Mouse (Mus musculus) pancreas, adult 10 weeks (tissue): ENCODE measurements around the gene Spint5. TPM values are rescaled to one million over a fixed set of nuclear protein-coding genes. Genes with fewer than 3 reads are reported as not detected.

ENCODE experiments used
- polyA plus RNA-seq: library from polyadenylated mRNA; stranded (reverse); fragments of 350-450 nt; fragmentation: Illumina TruSeq; extraction: RNeasy Lipid Tissue Mini Kit (QIAGEN cat#74804); gene quantifications from one replicate; pipeline ENCODE4 v1.2.3, GENCODE M21; 2015; ENCODE audit warnings: low read depth, low replicate concordance; ENCODE audit not compliant: insufficient read depth

Gene Spint5
- polyA plus RNA-seq, result not detected

DNA sequence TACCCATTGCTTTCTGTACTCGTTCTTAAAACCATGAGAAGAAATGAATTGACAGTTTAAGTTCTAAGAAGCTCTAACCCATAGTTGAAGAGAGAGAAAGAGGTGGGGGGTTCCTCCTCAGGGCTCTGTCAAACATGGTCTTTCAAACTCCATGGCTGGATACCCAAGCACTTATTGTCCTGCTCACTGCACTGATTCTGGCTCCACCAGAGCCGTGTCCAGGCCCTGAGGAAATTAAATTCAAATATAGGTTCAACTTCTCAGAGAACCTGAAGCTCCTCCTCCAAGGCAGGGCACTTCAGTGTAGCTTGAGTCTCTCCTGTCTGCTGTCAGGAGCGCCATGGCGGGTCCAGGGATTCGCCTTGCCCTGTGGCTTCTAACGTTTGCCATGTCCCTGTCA is at the start of gene Spint5:
Gene Spint5 (plus strand): TSS at position 301 of the 400 bp plus-strand sequence.

DNA sequence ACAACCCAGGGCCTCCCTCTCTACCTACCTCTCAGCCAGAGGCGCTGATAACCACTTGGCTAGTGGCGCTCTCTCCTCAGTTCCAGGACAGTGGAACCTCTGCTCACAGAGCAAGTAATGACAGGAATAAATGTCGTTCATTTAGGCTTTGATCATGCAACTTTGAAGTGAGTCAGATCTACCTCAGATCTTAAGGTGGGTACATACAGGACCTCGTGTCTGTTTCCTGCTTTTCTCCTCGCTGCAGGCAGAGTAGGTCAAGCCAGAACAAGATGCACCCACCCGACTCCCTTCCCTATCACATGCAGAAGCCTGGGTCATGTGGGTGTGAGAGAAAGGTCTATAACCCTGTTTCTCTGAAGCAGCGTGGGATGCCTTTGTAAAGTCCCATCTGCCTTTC is 41.1 kb upstream of the Spint5 start, which contains the start of gene Wfdc11:
Gene Wfdc11 (minus strand): TSS at position 101 of the 400 bp plus-strand sequence.

DNA sequence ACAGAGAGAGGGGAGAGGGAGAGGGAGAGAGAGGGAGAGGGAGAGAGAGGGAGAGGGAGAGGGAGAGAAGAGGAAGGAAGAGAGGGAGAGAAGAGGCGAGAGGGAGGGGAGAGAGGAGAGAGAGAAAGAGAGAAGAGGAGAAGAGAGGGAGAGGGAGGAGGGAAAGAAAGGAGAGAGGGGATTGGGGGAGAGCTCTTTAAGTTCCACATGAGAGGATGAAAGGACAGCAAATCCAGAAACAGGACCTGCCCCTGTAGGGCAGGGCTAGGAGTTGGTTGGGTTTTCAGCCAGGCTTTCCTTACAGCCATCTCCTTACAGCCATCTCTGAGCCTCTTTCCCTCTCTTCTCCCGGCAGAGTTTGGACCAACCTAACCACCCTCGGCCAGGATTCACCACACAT is 30.3 kb upstream of the Spint5 start, which contains the start of gene Wfdc13:
Gene Wfdc13 (plus strand): TSS at position 301 of the 400 bp plus-strand sequence.

DNA sequence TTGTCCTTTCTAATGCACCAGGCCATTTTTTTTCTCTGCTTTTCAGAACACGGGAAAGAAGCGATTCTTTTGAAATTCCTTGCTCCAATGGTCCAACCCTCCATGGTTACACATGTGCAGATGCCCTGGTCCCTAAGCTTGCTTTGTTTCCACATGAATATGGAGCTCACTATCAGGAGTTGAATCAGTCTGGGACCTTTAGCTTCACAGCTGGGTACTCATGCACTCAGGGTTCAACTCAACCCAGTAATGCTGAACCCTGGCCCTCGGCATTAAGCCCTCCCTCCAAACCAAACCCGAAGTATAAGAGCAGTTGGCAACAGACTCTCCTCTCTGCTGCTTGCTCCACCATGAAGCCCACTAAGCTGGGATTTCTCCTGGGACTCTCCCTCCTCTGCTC is 16.9 kb upstream of the Spint5 start, which contains the start of gene Spint4:
Gene Spint4 (plus strand): TSS at position 301 of the 400 bp plus-strand sequence.

DNA sequence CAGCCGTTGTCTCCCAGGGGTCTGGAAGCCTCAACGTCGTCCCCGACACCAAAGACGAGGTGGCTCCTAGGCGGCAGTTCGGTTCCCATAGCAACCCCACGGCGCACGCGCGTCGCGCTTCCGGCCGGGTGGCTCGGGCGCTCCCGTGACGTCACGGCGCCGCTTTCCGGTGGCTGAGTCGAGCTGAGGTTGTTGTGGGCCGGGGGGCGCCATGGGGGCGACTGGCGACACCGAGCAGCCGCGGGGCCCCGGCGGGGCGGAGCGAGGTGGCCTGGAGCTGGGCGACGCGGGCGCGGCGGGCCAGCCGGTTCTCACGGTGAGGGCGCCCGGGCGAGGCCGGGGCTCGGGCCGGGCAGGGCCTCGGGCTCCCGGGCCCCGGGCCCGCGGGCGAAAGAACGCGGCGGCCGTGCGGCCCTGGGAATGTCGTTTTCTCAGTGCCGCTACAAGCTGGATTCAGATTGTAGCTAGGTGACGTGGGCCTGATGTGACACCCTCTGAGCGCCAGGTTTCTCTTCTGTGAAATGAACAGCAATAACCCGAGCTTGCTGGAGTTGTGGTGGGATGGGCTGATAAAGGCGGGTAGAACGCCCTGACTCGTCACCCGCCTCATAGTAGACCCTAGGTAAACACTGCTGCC is 30.9 kb downstream of the Spint5 start, which contains the start of the genes Wfdc3 and Dnttip1:
Gene Wfdc3 (minus strand): TSS at position 89 of the 637 bp plus-strand sequence.
Gene Dnttip1 (plus strand): TSS at position 141 of the 637 bp plus-strand sequence.

Other genes starting within 250 kb of the Spint5 start
- not detected for gene Trp53tg5, start 241.6 kb upstream of the Spint5 start, polyA plus RNA-seq
- gene Dbndd2, start 229.2 kb upstream of the Spint5 start, polyA plus RNA-seq, result 8.1 TPM
- gene Pigt, start 217.8 kb upstream of the Spint5 start, polyA plus RNA-seq, result 10.4 TPM
- gene Wfdc2, start 152.9 kb upstream of the Spint5 start, polyA plus RNA-seq, result 8.5 TPM
- gene Spint3, start 141.8 kb upstream of the Spint5 start, polyA plus RNA-seq, result not detected
- not detected for gene Wfdc6a, start 129.9 kb upstream of the Spint5 start, polyA plus RNA-seq
- gene Eppin, start 121.7 kb upstream of the Spint5 start, polyA plus RNA-seq, result not detected
- not detected for gene Wfdc6b, start 101.8 kb upstream of the Spint5 start, polyA plus RNA-seq
- gene Wfdc8, start 101.7 kb upstream of the Spint5 start, polyA plus RNA-seq, result not detected
- gene Wfdc16, start 76.5 kb upstream of the Spint5 start, polyA plus RNA-seq, result 1.0 TPM
- gene Wfdc10, start 59.3 kb upstream of the Spint5 start, polyA plus RNA-seq, result not detected
- not detected for gene Wfdc9, start 58.7 kb upstream of the Spint5 start, polyA plus RNA-seq
- gene Wfdc11, start 41.2 kb upstream of the Spint5 start, polyA plus RNA-seq, result not detected
- gene Wfdc13, start 30.2 kb upstream of the Spint5 start, polyA plus RNA-seq, result not detected
- gene Spint4, start 16.8 kb upstream of the Spint5 start, polyA plus RNA-seq, result not detected
- 2.3 TPM for gene Wfdc3, start 30.6 kb downstream of the Spint5 start, polyA plus RNA-seq
- gene Dnttip1, start 30.7 kb downstream of the Spint5 start, polyA plus RNA-seq, result 6.2 TPM
- gene Ube2c, start 54.6 kb downstream of the Spint5 start, polyA plus RNA-seq, result not detected
- not detected for gene Tnnc2, start 64.7 kb downstream of the Spint5 start, polyA plus RNA-seq
- 7.6 TPM for gene Snx21, start 70.5 kb downstream of the Spint5 start, polyA plus RNA-seq
- gene Acot8, start 89.6 kb downstream of the Spint5 start, polyA plus RNA-seq, result 3.7 TPM
- gene Zswim3, start 89.8 kb downstream of the Spint5 start, polyA plus RNA-seq, result 1.3 TPM
- 2.2 TPM for gene Zswim1, start 107.4 kb downstream of the Spint5 start, polyA plus RNA-seq
- gene Spata25, start 113.2 kb downstream of the Spint5 start, polyA plus RNA-seq, result not detected
- gene Ctsa, start 117.6 kb downstream of the Spint5 start, polyA plus RNA-seq, result 25.7 TPM
- 0.87 TPM for gene Neurl2, start 118.2 kb downstream of the Spint5 start, polyA plus RNA-seq
- 49.6 TPM for gene Pltp, start 142.4 kb downstream of the Spint5 start, polyA plus RNA-seq
- 14.1 TPM for gene Pcif1, start 164.0 kb downstream of the Spint5 start, polyA plus RNA-seq
- 5.1 TPM for gene Zfp335, start 196.5 kb downstream of the Spint5 start, polyA plus RNA-seq
- 6.0 TPM for gene Mmp9, start 225.5 kb downstream of the Spint5 start, polyA plus RNA-seq
- 2.0 TPM for gene Slc12a5, start 245.5 kb downstream of the Spint5 start, polyA plus RNA-seq